Mouse (Mus musculus) C2C12 (cell line): ENCODE measurements around the gene Acox3.

Experiments
- CTCF ChIP-seq: IDR thresholded peaks from one replicate; pipeline ENCODE4 v1.5.1; 2011; ENCODE audit not compliant: control insufficient read depth, insufficient read depth, insufficient read length
- USF1 ChIP-seq: IDR thresholded peaks from one replicate; pipeline ENCODE4 v1.6.1; 2011; ENCODE audit warnings: low read depth, mild to moderate bottlenecking, control low read depth, moderate library complexity

DNA sequence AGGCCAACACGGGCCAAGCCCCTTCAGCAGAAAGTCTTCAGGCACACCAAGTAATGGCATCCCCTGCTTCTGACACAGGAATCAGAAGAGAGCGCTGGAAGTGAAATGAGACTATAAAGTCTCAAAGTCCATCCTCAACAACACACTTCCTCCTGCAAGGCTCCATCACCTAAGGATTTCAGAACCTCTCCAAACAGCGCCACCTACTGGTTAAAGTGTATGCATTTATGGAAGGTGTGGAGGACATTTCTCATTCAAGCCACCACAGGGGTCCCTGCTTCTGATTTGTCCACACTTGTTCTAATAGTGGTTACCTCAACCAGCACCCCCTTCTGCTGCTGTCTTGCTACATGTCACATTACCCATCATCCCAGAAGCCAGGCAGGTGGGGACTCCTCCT is 46.6 kb upstream of the Acox3 start:
- TF ChIP-seq CTCF (no peak), USF1 (no peak)
